Mouse (Mus musculus): ENCODE measurements around the gene Uncx.
"Not testable (repeated sequence)": the region's sequence is repeated elsewhere in the genome, so short reads cannot be mapped to it uniquely, and the experiment has no call there.

The Uncx gene

DNA sequence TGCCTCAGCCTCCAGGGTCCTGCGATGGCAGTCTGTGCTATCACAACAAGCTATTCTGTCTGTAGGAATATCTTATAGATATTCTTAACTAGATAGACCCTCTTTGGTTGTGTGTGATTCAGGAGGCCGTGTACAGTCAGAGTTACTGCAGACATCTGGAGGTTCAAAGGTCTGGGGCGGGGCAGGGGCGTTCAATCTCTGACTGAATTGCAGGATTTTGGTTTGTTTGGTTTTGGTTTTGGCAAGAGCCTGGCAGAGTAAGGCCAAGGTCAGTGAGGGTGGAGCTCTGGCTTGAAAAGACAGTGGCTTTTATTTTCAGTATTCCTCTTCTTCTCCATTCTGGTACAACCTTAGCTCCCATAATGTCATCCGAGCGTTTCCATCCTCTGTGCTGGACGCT, 16.5 kb downstream of the Uncx start:
- no peak for DNase-seq (ENCODE audit: extremely low read depth, low read depth, low spot score)

DNA sequence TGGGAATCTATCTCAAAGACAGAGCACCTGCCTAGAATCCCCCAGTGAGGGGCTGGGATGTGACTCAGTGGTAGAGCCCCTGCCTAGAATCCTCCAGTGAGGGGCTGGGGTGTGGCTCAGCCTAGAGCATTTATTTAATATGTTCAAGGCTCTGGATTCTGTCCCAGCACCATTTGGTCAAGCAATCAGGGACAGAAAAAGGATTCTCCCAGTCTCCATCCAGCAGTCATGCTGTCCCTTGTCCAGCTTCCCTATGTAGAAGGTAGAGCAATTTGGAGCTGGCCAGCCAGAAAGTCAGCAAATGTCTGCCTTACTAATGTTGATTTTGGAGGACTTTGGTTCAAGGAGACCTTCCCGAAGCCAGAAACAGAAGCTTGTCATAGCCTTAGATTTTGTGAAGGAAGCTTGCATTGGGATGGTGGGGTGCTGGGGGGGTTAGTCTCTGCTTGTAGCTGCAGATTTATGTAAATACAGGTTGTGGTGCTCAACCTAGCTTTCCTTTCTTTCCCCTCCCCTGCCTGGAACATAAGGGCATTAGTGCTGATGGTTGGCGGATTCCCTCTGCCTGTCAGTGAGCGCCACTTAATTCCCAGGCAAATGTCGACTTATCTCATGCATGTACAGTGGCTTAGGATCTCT, 18.2 kb downstream of the Uncx start:
- no peak for DNase-seq (ENCODE audit: extremely low read depth, low read depth, low spot score)

DNA sequence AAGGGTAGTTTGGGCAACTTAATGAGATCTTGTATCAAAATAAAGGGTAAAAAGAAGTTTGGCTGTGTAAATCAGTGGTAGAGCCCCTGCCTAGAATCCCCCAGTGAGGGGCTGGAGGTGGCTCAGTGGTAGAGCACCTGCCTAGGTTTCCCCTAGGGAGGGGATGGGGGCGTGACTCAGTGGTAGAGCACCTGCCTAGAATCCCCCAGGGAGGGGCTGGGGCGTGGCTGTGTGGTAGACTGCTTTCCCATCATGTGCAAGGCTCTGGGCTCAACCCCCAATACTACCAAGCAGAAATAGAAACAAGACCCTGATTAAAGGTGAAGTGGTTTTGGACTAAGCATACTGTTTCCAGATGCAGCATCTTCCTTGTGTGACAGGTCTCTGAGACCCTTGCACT, 21.4 kb downstream of the Uncx start:
- no peak for DNase-seq (ENCODE audit: extremely low read depth, low read depth, low spot score)

DNA sequence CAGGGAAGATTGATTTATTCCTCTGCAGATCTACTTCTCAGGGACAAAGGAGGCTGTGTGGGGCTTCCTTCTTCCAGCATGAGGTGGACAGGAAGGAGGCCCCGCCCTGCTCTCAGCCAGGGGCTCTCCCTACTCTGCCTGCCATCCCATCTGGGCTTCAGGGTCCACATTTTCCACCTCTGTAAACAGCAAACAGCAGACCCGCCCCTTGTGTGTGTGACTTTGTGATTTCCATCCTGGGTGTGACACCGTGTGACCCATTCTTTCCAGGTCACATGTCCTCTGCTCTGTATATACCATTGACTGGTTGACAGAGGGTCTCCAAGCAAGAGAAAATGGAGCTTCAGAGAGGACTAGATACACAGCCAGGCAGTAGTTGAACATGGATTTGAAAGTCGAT, 22.2 kb downstream of the Uncx start:
- no peak for DNase-seq (ENCODE audit: extremely low read depth, low read depth, low spot score)

DNA sequence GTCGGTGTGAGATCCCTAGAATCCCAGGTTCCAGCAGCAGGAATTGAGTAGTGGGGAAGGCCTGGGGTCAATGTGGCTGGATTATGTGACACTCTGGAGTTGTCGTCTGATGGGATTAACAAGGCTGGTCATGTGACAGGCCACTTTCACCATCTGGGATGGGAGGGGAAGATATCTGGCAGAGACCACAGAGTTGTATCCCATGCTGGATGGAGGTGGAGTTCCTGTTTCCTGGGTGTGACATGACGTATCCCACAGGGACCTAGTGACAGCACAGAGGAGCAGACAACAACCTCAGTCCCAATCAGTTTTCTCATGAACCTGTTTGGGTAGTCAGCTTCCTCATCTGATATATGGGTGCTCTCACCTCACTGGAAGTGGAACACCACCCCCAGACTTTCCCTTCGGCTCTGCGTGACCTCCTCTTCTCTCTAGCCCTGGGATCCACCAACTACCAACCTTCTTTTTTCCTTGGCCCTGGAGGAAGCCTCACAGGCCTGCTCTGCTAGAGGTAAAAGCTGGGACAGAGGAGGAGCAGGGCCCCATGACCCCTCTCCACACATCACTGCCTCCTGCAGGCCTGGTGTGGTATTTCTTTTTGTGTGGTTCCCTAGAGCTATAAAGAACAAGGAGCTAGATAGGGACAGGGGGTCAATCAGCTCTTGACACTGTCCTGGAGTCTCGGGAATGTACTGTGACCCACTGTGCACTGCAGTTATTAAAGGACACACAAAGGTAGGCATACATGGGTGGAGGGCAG, 23.5 kb downstream of the Uncx start:
- DNase-seq (ENCODE audit: extremely low read depth, low read depth, low spot score): no peak

DNA sequence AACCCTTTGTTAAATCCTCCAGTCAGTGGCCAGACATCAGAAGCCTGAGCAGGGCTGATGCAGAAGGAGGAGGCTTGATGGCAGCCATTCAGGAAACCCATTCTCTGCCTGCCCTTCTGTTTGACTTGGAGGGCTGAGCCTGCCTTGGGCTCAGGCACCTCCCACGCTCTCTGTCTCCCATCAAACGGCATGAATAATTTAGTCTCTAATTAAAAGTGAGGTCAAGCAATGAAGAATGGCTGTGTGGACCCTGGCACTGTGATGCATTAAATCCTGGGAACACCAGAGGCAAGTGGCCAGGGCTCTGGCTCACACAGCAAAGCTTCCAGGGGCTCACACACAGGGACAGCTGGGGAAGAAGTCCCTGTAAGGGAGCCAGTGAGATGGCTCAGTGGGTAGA, 24.8 kb downstream of the Uncx start:
- no peak for DNase-seq (ENCODE audit: extremely low read depth, low read depth, low spot score)

DNA sequence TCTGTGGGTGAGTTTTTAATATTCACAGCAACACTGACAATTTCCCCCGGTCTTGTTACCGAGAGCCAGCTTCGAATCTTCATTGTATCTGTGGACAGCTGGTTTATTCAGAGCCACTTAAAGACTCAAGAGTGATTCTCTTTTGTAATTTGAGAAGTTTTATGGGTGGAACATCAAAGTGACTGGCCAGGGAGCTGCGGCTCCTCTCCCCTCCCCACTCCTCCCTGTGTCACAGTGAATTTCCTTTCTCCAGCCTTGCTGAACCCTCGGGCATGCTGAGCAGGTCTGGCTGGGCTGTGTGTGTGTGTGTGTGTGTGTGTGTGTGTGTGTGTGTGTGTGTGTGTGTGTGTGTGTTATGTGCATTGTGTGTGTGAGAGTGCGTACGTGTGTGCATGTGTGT, 29.2 kb downstream of the Uncx start:
- DNase-seq (ENCODE audit: extremely low read depth, low read depth, low spot score): no peak

DNA sequence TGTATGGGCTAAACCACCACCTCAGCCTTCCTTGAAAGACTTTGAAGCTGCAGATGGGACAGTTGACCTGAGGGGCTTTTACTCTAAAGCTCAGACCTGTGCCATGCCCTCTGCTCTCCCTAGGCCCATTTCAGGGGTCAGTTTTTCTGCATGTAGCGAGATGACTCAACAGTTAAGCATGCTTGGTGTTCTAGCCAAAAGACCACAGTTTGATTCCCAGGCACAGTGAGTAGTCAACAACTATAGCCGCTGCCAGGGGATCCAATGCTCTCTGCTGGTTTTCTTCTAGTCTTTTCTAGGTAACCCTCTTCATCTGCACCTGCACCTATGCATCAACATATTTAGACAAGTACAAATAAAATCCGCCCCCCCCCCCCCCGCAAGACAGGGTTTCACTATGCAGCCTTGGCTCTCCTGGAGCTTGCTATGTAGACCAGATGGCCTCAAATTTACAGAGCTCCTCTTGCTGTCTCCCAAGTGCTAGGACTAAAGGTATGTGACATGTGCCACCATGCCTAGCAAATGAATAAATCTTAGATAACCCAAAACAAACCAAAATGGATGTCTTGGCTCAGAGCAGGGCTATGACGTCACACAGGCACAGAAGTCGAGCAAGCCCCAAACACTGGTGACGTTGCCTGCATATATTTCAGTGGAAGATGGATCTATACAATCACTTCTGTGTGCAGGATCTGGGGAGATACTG, 30.5 kb downstream of the Uncx start:
- no peak for DNase-seq (ENCODE audit: extremely low read depth, low read depth, low spot score)

DNA sequence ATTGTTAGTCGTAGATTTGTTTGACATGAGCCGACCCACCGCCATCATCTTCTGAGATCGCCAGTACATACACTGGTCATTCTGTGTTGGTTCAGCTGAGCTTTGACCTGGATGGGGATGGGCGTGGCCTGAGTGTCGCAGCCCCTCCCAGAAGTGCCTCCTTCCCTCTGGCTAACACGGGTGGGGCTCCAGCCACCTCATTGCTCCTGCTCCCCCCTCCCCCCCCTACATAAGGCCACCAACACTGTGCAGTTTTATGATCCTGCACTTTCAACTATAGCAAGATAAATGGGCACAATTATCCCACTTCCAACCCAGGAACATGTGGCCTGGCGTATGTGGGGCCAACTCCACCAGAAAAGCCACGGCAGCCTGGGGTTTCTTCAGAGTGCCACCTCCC, 31.8 kb downstream of the Uncx start:
- DNase-seq (ENCODE audit: extremely low read depth, low read depth, low spot score): no peak

DNA sequence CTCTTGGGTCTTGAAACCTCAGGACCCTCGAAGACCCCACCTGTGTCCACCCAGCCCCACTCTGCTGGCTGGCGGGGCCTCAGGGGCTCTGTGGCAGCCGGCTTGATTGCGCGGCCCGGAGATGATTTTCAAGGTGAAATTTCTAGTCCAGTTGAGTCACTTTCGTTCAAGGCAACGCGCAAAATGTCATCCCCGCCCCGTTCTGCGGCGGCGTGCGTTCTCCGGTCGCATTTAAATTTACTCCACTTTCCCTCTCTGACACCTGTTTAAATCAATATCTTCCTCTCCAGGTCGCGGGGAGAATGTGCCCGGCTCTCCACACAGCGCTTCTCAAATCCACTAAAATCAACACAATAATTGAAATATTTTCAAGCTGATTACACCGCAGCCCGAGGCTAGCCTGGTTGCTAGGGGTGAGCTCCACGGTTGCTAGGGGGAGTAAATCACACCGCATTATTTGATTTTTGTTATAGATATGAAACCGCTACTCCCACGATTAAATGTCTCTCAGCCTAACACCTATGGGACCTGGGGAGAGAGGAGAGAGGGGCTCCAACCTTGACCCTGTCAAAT, 37.0 kb downstream of the Uncx start:
- DNase-seq (ENCODE audit: extremely low read depth, low read depth, low spot score): no peak

DNA sequence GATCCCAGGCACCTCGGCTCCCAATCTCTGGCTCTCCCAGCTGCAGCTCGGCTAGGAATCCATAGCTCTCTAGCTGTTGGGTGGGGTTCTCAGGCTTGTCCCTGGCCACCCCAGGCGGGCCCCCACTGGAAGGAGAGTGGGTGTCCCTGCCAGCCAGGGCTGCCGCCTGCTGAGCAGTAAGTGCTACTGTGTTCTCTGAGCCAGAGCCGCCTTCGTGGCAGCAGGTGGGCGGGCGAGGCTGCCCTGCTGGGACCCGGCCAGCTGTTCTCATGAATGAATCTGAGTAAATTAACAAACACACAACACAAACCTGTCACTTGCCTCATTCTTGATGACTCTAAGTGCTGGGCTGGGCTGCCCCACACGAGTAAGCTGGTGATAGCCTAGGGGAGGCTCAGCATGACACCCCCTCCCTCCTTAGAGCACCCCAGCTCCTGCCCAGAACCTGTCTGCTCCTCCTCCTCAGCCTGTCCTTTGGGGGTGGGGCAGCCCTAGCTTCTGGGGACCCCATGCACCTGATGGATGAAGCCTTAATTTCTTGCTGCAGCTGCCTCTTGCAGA, 38.1 kb downstream of the Uncx start:
- DNase-seq (ENCODE audit: extremely low read depth, low read depth, low spot score): no peak

DNA sequence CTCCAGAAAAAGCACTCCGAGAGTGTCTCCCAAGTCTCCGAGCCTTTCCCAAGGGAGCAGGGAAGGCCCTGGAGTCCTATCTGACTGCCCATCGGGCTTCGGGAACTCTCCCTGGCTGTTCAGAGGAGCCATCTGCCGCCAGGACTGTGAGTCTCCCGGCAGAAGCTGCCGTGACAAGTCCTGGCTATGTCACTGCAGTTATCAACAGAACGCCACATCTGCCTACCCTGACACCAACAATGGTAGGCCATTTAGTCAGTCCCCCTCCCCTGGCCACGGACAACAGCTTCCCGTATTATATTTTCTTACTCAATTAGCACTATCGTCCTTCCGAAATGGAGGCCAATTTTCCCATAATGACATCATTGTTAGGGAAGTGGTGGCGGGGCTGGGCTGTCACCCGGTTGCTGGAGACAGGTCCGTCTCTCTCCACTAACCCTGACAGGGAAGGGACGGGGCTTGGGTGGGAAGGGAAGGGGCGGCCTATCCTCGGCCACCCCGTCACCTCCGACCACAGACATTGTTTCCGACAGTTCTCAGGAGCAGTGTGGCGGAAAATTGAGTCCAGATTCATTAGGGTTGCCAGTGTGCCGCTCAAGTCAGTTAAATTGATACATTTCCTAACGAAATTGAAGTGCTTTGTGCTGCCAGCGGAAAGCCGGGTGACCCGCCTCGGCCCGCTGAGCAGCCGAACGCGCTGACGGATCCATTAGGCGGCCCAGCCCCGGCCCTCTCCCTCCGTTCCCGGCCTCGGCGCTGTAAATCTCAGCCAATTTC, 41.9 kb downstream of the Uncx start:
- no peak for DNase-seq (ENCODE audit: extremely low read depth, low read depth, low spot score)

DNA sequence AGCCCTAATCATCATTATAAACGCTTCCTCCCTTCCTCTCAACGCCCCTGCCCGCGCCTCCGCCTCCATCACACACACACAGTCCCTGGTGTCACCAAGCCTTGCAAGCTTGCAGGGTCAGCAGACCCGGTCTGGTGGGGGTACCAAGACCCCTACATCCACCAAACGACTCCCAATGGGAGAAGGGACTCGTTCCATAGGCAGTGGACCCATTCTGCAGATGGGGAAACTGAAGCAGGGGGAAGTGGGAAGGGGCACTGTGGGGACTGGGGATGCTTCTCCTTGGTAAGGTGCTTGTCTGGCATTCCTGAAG, 42.4 kb downstream of the Uncx start:
- DNase-seq (ENCODE audit: extremely low read depth, low read depth, low spot score): no peak

DNA sequence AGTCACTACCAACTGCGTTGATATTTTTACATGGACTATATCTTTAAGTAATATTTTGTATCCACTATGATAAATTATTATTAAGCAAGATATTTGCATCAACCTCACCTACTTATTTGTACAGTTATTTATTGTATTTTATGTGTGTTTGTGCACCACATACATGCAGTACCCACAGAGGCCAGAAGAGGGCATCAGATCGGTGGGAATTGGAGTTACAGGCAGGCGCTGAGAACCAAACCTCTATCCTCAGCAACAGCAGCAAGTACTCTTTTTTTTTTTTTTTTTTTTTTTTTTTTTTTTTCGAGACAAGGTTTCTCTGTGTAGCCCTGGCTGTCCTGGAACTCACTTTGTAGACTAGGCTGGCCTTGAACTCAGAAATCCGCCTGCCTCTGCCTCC, 44.2 kb downstream of the Uncx start:
- not testable (repeated sequence) for DNase-seq (ENCODE audit: extremely low read depth, low read depth, low spot score)

DNA sequence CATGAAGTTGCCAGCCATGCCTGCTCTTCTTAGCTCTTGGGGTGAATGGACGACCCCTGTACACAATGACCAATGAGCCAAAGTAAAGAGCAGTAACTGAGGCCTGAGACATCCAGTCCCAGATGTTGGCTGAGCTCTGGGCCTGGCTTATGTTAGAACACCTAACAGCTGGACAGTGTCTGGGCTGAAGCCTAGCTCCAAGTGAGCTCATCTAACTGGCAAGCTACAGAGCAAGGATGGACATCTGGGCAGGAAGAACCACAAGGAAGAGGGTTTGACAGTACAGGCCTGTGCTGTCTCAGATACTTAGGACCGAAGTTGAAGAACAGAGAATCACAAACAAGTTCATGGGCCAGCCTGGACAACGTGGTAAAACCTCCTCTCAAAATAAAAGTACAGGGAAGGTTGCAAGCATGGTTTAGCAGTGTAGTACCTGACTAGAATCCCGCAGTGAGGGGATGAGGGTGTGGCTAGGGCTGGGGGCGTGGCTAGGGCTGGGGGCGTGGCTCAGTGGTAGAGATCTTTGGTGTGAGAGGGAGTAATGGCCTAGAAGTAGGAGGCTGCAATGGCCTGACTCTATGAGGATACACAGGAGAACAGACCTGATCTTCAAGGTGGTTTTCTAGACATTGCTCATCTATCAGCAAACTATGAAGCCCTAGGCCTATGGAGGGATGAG, 47.5 kb downstream of the Uncx start:
- DNase-seq (ENCODE audit: extremely low read depth, low read depth, low spot score): not testable (repeated sequence)

DNA sequence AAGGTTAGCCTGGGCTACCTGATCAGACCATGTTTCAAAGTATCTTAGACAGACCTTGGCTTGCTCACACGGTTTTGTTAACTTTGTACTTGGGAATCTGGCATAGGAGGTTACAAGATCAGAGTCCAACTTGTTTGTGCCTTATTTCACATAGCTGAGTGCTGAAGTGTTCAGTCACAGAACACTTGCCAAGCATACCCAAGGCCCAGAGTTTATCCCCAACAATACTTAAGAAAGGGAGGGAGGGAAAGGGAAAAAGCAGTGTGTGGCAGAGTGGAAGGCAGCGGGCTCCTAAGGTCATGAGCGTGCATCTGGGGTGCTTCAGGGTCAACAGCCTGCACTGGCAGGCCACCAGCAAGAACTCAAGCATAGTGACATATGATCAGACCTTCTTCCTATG, 48.7 kb downstream of the Uncx start:
- no peak for DNase-seq (ENCODE audit: extremely low read depth, low read depth, low spot score)

DNA sequence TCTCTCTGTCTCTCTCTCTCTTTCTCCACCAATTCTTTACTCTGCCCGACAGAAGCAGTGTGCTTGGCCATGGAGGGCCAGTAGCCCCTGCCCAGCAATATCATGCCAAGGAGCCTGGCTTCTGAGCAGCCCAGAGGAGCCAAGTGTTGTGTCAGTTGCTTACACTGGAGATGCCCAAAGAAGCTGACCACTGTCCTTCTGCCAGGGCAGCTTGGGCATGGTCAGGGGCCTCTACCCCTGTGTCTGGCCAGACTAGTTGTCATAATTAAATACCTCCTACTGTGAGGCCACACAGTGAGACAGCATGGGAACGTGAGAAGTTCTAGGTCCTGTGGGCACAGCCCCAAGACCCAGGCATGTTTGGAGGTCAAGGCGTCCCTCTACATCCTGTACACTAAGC, 49.6 kb downstream of the Uncx start:
- no peak for DNase-seq (ENCODE audit: extremely low read depth, low read depth, low spot score)

DNA sequence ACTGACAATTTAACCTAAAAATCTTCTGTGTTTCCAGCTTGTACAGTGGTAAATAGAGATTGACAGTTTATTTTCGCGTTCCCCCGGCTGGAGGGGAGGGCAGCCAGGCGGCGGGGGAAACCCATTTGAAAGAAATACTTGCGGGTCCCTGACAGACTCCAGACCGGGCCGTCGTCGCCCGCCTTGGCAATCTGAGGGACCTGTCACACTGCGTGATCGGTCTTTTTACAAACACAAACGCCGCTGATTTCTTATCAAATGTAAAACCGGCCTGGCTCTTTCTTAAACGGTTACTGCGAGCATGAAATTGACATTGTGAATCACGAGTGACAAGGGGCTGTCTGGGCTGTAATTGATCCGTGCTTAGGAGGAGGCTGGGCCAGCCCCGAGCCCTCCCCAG, 50.5 kb downstream of the Uncx start:
- DNase-seq (ENCODE audit: extremely low read depth, low read depth, low spot score): no peak

DNA sequence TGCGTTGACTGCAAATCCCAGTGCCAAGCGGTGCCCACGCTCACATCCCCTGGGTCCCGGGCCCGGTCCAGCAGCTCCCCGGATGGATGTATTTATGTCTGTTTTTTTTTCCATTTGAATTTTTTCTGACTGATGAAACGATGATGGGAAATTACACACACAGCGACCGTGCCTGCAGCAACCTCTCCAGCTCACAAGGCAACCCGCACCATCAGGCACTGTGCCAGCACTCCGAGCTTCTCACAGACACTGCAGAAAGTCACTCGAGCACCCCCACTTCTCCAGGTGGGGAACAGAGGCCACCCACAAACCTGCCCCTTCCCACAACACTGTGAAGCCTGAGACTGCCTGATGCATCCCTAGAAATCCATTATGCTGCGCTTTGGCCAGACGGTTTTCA, 51.7 kb downstream of the Uncx start:
- no peak for DNase-seq (ENCODE audit: extremely low read depth, low read depth, low spot score)
